Mouse (Mus musculus) spleen, postnatal 10 days (tissue): ENCODE results near the gene a.
"Not testable (repeated sequence)": the region's sequence is repeated elsewhere in the genome, so short reads cannot be mapped to it uniquely, and the experiment has no call there.

ENCODE experiments used
- DNase-seq, 2 experiments: peaks; one replicate each; pipeline ENCODE4 v3.0.0; 2021 to 2022; ENCODE audit warnings: low spot score in 2 of 2

a gene

DNA sequence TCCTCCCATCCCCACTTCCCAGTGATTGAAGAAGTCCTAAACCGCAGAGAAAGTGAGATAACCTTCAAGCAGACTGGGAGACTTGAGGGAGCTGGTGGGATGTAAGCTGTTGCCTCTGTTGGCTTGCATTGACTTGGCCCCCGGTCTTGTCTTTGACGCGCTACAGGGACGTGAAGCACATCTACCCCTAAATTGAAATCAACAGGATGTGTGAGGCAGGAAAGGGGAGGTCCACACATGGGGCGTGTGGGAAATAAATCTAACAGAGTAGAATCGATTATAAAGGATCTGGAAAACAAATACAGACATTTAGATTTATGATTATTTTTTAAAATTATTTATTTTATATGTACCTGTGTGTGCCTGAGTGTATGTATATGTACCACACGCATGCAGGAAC lies 200.2 kb downstream of the a start:
- no peak for DNase-seq

DNA sequence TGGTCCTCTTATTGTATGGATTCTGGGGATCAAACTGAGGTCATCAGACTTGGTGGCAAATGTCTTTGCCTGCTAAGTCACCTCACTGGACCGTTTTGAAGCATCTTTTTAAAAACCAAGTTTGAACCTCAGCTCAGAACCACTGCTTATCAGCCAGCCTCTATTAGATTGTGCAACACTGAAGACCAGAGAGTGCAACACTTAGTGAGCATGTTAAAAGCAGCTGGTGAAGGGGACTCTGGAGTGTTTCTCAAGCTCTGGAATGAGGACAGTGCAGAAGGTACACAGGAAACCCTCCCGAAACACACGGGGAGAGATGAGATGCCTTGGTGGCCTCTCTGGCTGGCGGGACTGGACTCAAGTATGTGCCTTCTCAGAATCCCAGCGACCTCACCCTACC lies 200.9 kb downstream of the a start:
- DNase-seq = no peak

- DNase-seq = no peak
These were observed 214.3 kb downstream of the a start for GRCm38 (mm10) chr2:155005491-155005890.

- peak in 1 of 2 experiments; percentile 25 for DNase-seq
These were observed 220.0 kb downstream of the a start for GRCm38 (mm10) chr2:155011086-155011656.

DNA sequence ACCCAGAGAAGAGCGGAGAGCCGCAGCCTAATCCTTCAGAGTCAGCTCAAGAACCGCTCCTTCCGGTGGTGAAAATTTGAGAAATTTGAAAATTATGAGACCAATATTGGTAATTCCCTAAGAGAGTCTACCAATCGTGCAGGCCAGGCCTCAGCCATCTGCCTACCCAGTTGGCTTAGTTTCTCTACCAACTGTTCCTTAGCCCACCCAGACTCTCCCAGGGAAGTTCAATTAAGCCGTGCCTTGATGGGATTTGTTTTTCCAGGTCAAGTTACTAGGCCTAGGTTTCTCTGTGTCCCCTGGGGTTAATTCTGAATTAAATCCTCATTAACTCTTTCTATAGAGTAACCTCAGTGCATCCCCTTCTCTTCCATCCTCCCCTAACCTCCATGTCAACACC lies 221.8 kb downstream of the a start:
- DNase-seq = no peak

GRCm38 (mm10) chr2:155016751-155017150 lies 225.5 kb downstream of the a start:
- DNase-seq = not testable (repeated sequence)

- not testable (repeated sequence) for DNase-seq
These were observed 227.1 kb downstream of the a start, which contains the start of gene Gm14226 for GRCm38 (mm10) chr2:155018251-155018755. TSS of gene Gm14226 (plus strand) at chr2:155018266.

DNA sequence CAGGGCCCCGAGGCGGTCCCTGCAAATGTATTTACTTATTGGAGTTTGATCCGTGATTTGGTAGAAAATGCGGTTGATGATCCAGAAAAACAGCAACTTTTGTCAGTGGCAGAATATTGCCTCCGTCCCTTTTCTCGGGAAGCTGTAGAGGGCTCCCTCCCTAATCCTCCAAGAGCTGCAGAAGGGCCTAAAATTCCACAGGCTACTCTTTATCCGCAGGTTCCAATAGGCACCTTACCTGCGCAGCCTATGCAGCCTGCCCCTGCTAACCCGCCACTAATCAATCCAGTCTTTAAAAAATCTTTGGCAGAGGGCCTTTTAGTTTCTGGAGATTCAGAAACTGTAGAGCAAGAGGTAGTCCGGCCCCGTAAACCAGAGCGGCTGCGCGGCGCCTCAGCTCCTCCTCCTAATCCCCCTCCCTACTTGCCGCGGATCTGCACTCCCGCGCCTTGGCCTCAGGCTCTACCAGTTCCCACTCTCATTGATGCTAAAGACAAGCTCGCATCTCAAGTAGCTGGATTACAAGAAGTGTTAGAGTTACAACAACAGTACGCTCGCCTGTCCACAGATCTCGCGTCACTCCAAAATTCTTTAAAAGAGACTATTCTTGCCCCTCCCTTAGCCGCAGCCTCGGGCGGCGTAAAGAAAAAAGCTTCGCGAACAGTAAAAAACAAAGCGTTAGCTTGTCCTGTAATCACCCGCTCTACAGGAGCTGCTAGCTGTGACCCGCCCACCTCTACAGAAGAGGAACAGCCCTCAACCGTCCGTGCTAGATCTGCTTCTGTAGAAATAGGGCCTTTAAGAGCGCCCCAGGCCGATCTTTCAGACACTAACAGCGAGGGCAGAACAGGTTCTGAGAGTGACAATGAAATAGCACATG lies 227.8 kb downstream of the a start:
- DNase-seq = peak; percentile 43 to 70

DNA sequence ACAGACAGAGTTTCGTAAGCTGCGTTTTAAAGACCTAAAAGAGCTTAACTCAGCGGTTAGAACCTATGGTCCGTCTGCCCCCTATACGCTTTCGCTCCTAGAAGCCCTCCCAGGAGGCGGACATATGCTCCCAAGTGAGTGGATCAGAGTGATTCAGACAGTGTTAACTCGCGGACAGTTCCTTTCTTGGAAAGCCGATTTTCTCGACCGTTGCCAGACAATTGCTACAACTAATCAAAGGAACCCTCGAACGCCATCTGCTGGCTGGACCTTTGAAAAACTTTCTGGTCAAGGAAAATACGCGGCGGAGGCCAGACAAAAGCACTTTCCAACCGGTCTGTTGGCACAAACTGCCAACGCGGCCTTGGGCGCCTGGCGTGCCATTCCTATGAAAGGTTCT lies 228.5 kb downstream of the a start:
- peak; percentile 79 to 91 for DNase-seq

DNA sequence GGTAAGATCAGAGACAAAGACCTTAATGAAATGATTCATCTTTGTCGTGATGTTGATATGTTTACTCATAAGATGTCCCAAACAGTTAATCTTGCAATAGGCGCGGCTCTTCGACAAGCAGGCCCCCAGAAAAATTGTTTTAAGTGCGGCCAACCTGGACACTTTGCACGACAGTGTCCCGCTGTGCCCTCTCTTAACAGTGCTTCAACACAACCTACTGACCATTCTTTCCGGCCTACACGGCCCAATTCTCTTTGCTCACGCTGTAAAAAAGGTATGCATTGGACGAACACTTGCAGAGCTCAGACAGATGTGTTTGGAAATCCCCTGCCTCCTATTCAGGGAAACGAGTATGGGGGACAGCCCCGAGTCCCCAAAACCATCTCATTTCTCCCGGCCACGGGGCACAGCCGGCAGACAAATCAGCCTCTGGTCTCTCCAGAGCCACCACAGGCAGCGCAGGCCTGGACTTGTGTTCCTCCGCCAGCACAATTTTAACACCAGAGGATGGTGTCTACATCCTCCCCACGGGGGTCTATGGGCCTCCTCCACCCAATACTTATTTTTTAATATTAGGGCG lies 229.1 kb downstream of the a start:
- DNase-seq = not testable (repeated sequence)

GRCm38 (mm10) chr2:155030831-155031230 lies 239.6 kb downstream of the a start:
- no peak for DNase-seq

DNA sequence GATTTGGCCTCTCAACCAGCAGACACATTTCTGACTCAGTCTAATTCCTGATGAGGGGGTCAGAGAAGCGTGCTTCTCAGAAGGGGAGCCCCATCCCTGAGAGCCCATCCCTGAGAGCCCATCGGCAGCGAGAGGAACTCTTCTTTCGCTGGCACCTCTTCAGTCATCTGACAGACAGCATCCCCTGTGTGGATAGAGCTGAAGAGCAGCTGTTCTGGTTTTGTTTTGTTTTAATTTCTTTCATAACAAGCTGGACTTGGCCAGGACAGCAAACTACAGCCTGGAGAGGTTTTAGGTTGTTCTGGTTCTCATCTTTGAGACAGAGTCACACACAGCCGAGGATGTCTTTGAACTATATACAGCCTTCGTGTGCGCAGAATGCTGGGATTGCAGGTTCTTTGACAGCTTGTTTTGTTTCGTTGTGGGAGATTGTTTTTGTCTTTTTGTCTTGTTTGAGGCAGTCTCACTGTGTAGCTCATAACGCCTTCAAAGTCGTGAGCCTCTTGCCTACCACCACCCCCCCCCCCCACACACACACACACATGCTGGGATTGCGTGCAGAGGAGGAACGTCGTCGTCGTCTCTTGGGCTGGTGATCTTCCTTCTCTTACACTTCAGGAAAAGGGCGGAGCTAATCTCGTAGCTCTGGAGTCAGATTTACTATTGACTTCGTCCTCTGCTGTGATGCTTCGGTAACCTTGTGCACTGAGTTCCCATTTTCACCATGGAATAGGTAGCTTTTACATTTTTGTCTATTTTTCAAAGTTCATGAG lies 241.9 kb downstream of the a start:
- DNase-seq = no peak

GRCm38 (mm10) chr2:155039956-155040355 lies 248.8 kb downstream of the a start:
- DNase-seq = no peak

GRCm38 (mm10) chr2:155044542-155044941 lies 253.3 kb downstream of the a start:
- no peak for DNase-seq

GRCm38 (mm10) chr2:155045075-155045474 lies 253.9 kb downstream of the a start:
- DNase-seq = no peak

- DNase-seq = no peak
These were observed 255.6 kb downstream of the a start for GRCm38 (mm10) chr2:155046803-155047202.

DNA sequence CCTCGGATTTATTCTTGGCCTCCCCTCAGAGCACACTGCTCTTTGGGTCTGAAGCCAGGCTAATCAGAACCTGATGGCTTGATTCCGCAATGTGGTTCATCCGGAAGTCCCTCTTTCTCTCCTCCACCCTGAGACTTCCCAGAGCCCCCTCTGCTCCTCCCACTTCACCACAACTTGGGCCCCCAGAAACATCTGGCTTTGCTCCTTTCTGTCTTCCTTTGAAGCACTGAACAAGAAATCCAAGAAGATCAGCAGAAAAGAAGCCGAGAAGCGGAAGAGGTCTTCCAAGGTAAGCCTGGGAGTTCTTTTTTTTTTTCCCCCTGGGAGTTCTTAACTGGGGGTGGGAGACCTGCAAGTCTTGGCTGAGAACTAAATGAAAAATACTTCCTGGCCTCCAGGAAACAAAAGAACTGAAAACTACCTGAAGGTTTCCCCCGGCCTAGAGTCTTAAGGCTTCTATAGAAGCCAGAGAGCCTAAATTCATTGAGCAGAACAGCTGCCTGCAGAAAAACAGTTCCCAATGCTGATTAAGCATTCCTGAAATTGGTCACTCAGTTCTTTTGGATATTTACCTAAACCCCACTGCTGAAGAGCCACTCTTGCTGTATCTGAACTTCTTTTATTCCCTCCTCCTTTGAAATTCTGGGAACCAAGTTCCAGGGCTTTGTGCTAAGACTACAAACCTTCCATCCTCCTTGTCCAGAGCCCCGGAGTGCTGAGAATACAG lies 256.4 kb downstream of the a start:
- DNase-seq = no peak

DNA sequence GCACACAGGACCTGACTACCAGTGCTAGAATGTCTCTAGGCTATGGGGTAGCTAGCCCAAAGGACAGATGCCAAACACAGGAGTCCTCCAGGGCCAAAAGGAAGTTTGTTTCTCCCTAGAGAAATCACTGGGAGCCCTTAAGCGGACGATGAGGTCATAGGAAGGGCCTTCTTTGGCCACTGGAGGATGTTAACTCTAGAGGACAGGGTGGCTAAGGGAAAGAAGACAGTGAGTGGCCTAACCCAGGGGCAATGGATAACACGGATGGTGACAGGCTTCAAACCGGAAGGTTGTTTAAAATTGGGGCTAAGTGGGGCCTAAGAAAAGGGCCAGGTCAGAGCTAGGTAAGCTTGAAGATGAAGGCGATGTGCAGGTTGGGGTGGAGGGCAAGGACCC lies 258.9 kb downstream of the a start:
- DNase-seq = no peak

- DNase-seq = peak; percentile 97 to 99
These were observed 259.5 kb downstream of the a start for GRCm38 (mm10) chr2:155050504-155051236.

DNA sequence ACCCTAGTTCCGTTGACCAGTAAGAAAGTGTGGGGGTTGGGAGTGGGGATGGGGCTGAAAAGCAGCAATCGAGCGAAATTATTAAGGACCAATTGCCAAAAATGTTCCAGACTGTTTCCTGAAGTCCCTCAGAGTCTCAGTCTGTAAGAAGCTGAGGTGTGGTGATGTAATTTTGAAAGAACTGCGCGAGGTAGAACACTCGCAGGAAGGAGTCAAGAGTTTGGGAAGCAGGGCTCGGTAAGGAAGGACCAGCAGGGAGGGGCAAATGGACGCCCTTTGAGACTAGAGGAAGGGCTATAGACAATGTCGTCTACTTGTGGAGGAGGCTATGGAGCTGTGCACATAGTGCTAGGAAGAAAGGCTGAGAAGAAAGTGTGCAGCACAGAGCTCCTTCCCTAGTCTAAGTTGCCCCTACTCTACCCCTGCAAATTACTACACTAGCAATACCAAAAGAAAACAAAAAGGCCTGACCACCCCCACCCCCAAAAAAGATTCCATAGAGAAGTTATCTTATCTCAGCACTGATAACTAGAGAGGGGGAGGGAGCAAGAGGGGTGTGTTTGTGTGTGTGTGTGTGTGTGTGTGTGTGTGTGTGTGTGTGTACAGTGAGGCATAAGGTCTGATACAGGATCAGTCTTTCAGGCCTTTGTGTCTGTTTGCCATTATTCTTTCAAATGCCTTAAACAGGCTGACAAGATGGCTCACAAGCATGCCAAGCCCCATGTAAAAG lies 260.6 kb downstream of the a start:
- no peak for DNase-seq
